Mouse (Mus musculus): ENCODE data around the gene Tcte2. TPM values are rescaled to one million over a fixed set of nuclear protein-coding genes. Genes with fewer than 3 reads are reported as not detected.

Tcte2 gene
- polyA plus RNA-seq, 1 experiment from 2014 or later: 1.2 TPM

DNA sequence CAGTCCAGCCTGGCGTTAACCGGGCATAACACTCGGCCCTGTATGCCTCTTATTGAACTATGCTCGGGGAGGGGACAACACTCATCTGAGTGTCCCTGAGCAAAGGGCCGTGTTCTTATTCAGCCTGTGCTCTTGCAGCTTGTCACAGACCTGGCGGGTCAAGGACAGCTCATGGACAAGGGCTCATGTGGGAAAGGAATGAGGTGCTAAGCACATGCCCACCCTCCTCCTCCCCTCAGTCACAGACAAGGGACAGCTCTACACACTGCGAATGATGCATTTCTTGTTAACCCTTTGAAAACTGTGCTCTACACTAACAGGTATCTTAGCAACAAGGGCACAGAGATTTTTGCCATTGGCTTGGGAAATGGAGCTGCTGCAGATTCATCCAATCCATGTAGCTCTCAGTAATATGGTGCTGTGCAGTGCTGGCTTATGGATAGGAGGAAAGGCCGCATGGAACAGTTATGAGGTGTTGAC, 25.8 kb downstream of the Tcte2 start:
- no peak overlapping the region for H3K4me2 ChIP-seq
- no peaks in the 10 kb centered on the region for H3K9me3 ChIP-seq (ENCODE audit: control insufficient read depth, low read length)
- WGBS: 72% methylated on average over 8 of the region's 8 CpGs
- H3K4me1 ChIP-seq (replicated peaks; ENCODE audit: control insufficient read depth, insufficient read depth, low read length): no peaks in the 10 kb centered on the region; the same call in 1 of the 2 replicates
- no peak overlapping the region for H3K4me3 ChIP-seq (ENCODE audit: low read depth, low read length)
- no peaks in the 10 kb centered on the region for H3K36me3 ChIP-seq (ENCODE audit: control insufficient read depth, insufficient read depth, low read length)
- no peaks in the 10 kb centered on the region for H3K27me3 ChIP-seq (replicated peaks; ENCODE audit: control insufficient read depth, insufficient read depth, low read length)
- no peak overlapping the region for H3K9ac ChIP-seq (ENCODE audit: low read depth, low read length)
- no peak for ATAC-seq (replicated peaks; ENCODE audit: low FRiP score)
- H3K27ac ChIP-seq (ENCODE audit: low read depth, low read length): no peak overlapping the region
- no peak for DNase-seq (ENCODE audit: low spot score)

DNA sequence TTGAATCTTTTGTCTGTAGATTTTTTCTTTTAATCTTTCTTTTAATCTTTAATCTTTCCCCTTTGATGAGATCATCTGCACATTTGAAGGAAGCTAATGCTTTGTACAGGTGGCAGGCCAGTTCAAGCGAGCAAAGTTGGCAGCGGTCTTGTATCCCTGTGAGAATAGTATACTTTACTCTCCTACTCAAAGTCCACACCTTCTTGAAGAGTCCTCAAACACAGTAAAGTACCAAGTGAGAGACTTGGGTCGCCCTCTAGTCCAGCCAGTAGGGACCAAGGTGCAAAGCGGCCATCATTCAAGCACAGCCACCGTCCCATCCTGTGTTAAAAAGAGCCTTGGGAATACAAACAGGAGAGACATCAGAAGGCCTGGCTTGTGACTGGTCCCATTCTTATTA, 26.6 kb downstream of the Tcte2 start:
- Histone ChIP-seq H3K4me1 (replicated peaks; ENCODE audit: control insufficient read depth, insufficient read depth, low read length) (no peaks in the 10 kb centered on the region; the same call in 1 of the 2 replicates), H3K27ac (ENCODE audit: low read depth, low read length) (no peak overlapping the region)

GRCm38 (mm10) chr17:13733971-13734370, 27.7 kb downstream of the Tcte2 start:
- Histone ChIP-seq H3K36me3 (ENCODE audit: control insufficient read depth, insufficient read depth, low read length) (no peaks in the 10 kb centered on the region), H3K4me3 (ENCODE audit: low read depth, low read length) (no peak overlapping the region), H3K9ac (ENCODE audit: low read depth, low read length) (no peak overlapping the region), H3K4me1 (replicated peaks; ENCODE audit: control insufficient read depth, insufficient read depth, low read length) (no peaks in the 10 kb centered on the region; the same call in 1 of the 2 replicates), H3K4me2 (no peak overlapping the region), H3K27me3 (replicated peaks; ENCODE audit: control insufficient read depth, insufficient read depth, low read length) (no peaks in the 10 kb centered on the region), H3K27ac (ENCODE audit: low read depth, low read length) (no peak overlapping the region), H3K9me3 (ENCODE audit: control insufficient read depth, low read length) (no peaks in the 10 kb centered on the region)
- 79% methylated on average over 5 of the region's 5 CpGs for WGBS
- ATAC-seq (replicated peaks; ENCODE audit: low FRiP score) (no peak), DNase-seq (ENCODE audit: low spot score) (no peak)

More for the DNA sequence above, 26.6 kb downstream of the Tcte2 start:
- ATAC-seq (replicated peaks; ENCODE audit: low FRiP score) (no peak), DNase-seq (ENCODE audit: low spot score) (no peak)
- no peak overlapping the region for H3K4me2 ChIP-seq
- no peak overlapping the region for H3K9ac ChIP-seq (ENCODE audit: low read depth, low read length)
- H3K4me3 ChIP-seq (ENCODE audit: low read depth, low read length): no peak overlapping the region
- whole genome bisulfite sequencing: 88% methylated on average over 5 of the region's 5 CpGs
- H3K27me3 ChIP-seq (replicated peaks; ENCODE audit: control insufficient read depth, insufficient read depth, low read length): no peaks in the 10 kb centered on the region
- no peaks in the 10 kb centered on the region for H3K36me3 ChIP-seq (ENCODE audit: control insufficient read depth, insufficient read depth, low read length)
- H3K9me3 ChIP-seq (ENCODE audit: control insufficient read depth, low read length): no peaks in the 10 kb centered on the region

DNA sequence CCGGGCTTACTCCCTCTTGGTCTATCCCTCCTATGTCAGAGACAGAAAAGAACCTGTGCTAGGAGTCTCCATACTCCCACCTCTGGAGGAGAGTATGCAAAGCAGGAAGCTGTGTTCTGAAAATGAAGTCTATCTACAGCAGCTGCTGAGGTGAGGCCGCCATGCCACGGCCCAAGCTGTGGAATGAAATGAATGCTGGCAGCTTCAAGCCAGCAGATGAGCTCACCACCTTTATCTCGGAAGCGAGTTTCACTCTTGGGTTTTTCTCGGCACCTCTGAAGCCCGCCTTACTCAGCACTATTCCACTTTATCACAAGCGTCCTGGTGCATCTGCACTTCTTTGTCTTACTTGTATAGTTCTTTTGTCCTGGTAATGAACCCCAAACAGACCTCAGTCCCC, 28.9 kb downstream of the Tcte2 start:
- ATAC-seq (replicated peaks; ENCODE audit: low FRiP score) (no peak), DNase-seq (ENCODE audit: low spot score) (no peak)
- H3K36me3 ChIP-seq (ENCODE audit: control insufficient read depth, insufficient read depth, low read length): no peaks in the 10 kb centered on the region
- no peak overlapping the region for H3K4me2 ChIP-seq
- no peaks in the 10 kb centered on the region for H3K9me3 ChIP-seq (ENCODE audit: control insufficient read depth, low read length)
- no peak overlapping the region for H3K27ac ChIP-seq (ENCODE audit: low read depth, low read length)
- no peaks in the 10 kb centered on the region; the same call in 1 of the 2 replicates for H3K4me1 ChIP-seq (replicated peaks; ENCODE audit: control insufficient read depth, insufficient read depth, low read length)
- no peak overlapping the region for H3K9ac ChIP-seq (ENCODE audit: low read depth, low read length)
- 28% methylated on average over 8 of the region's 8 CpGs for WGBS
- no peak overlapping the region for H3K4me3 ChIP-seq (ENCODE audit: low read depth, low read length)
- no peaks in the 10 kb centered on the region for H3K27me3 ChIP-seq (replicated peaks; ENCODE audit: control insufficient read depth, insufficient read depth, low read length)

DNA sequence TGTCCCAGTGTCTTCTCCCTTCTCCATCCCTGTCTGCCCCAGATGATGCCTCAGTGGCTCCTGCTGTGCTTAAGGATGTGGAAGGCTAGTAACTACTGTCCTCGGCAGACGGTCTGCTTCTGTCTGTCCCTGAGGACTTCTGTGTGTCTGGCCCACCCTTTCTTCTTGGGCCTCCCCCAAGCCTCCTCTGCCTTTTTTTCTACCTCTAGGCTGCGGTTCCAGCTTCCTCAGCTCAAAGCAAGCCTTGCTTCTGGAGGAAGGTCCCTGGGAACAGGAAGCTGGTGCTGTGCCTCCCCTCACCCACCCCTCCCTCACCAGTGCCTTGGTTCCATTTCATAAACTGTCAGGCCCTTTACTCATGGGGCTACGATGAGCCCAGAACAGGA, 29.9 kb downstream of the Tcte2 start:
- Histone ChIP-seq H3K4me3 (ENCODE audit: low read depth, low read length) (no peak overlapping the region), H3K27me3 (replicated peaks; ENCODE audit: control insufficient read depth, insufficient read depth, low read length) (no peaks in the 10 kb centered on the region), H3K4me1 (replicated peaks; ENCODE audit: control insufficient read depth, insufficient read depth, low read length) (no peaks in the 10 kb centered on the region; the same call in 1 of the 2 replicates), H3K9ac (ENCODE audit: low read depth, low read length) (no peak overlapping the region), H3K36me3 (ENCODE audit: control insufficient read depth, insufficient read depth, low read length) (no peaks in the 10 kb centered on the region), H3K4me2 (no peak overlapping the region), H3K9me3 (ENCODE audit: control insufficient read depth, low read length) (no peaks in the 10 kb centered on the region), H3K27ac (ENCODE audit: low read depth, low read length) (no peak overlapping the region)
- no peak for ATAC-seq (replicated peaks; ENCODE audit: low FRiP score)
- DNase-seq (ENCODE audit: low spot score): no peak
- WGBS: 58% methylated on average over 4 of the region's 4 CpGs

GRCm38 (mm10) chr17:13730980-13731726, 30.5 kb downstream of the Tcte2 start:
- ATAC-seq (replicated peaks; ENCODE audit: low FRiP score) (no peak), DNase-seq (ENCODE audit: low spot score) (no peak)
- no peak overlapping the region for H3K4me2 ChIP-seq
- no peaks in the 10 kb centered on the region for H3K36me3 ChIP-seq (ENCODE audit: control insufficient read depth, insufficient read depth, low read length)
- no peaks in the 10 kb centered on the region for H3K27me3 ChIP-seq (replicated peaks; ENCODE audit: control insufficient read depth, insufficient read depth, low read length)
- no peak overlapping the region for H3K27ac ChIP-seq (ENCODE audit: low read depth, low read length)
- 72% methylated on average over 6 of the region's 6 CpGs for WGBS
- no peak overlapping the region for H3K9ac ChIP-seq (ENCODE audit: low read depth, low read length)
- H3K4me3 ChIP-seq (ENCODE audit: low read depth, low read length): no peak overlapping the region
- no peaks in the 10 kb centered on the region; the same call in 1 of the 2 replicates for H3K4me1 ChIP-seq (replicated peaks; ENCODE audit: control insufficient read depth, insufficient read depth, low read length)
- no peaks in the 10 kb centered on the region for H3K9me3 ChIP-seq (ENCODE audit: control insufficient read depth, low read length)

GRCm38 (mm10) chr17:13726832-13727355, 34.7 kb downstream of the Tcte2 start:
- DNase-seq (ENCODE audit: low spot score) (no peak), ATAC-seq (replicated peaks; ENCODE audit: low FRiP score) (no peak)
- H3K4me1 ChIP-seq (replicated peaks; ENCODE audit: control insufficient read depth, insufficient read depth, low read length): no peaks in the 10 kb centered on the region
- H3K9ac ChIP-seq (ENCODE audit: low read depth, low read length): no peak overlapping the region
- H3K27ac ChIP-seq (ENCODE audit: low read depth, low read length): no peak overlapping the region
- no peaks in the 10 kb centered on the region for H3K27me3 ChIP-seq (replicated peaks; ENCODE audit: control insufficient read depth, insufficient read depth, low read length)
- WGBS: 77% methylated on average over 8 of the region's 8 CpGs
- H3K4me3 ChIP-seq (ENCODE audit: low read depth, low read length): no peak overlapping the region
- no peaks in the 10 kb centered on the region for H3K9me3 ChIP-seq (ENCODE audit: control insufficient read depth, low read length)
- no peak overlapping the region for H3K4me2 ChIP-seq
- H3K36me3 ChIP-seq (ENCODE audit: control insufficient read depth, insufficient read depth, low read length): no peaks in the 10 kb centered on the region

- 54% methylated on average over 4 of the region's 4 CpGs for WGBS
These were observed 36.5 kb downstream of the Tcte2 start for GRCm38 (mm10) chr17:13725004-13725550.

More at GRCm38 (mm10) chr17:13725004-13725550, 36.5 kb downstream of the Tcte2 start:
- H3K9ac ChIP-seq (ENCODE audit: low read depth, low read length): no peak overlapping the region
- ATAC-seq (replicated peaks; ENCODE audit: low FRiP score): no peak
- no peak overlapping the region for H3K4me2 ChIP-seq
- no peaks in the 10 kb centered on the region for H3K9me3 ChIP-seq (ENCODE audit: control insufficient read depth, low read length)
- H3K4me1 ChIP-seq (replicated peaks; ENCODE audit: control insufficient read depth, insufficient read depth, low read length): no peaks in the 10 kb centered on the region
- no peak overlapping the region for H3K4me3 ChIP-seq (ENCODE audit: low read depth, low read length)
- H3K27me3 ChIP-seq (replicated peaks; ENCODE audit: control insufficient read depth, insufficient read depth, low read length): no peaks in the 10 kb centered on the region
- no peak for DNase-seq (ENCODE audit: low spot score)
- no peaks in the 10 kb centered on the region for H3K36me3 ChIP-seq (ENCODE audit: control insufficient read depth, insufficient read depth, low read length)
- H3K27ac ChIP-seq (ENCODE audit: low read depth, low read length): no peak overlapping the region
